Mouse (Mus musculus) kidney, postnatal 0 days (tissue): ENCODE measurements around the gene Prss27. TPM values are rescaled to one million over a fixed set of nuclear protein-coding genes. Genes with fewer than 3 reads are reported as not detected.

Experiments used
- ATAC-seq: fragments of 200-750 bp; cut with Nextera tagmentation; replicated peaks from 2 replicates; pipeline ENCODE4 v1.8.0; 2017; ENCODE audit warnings: low read depth, moderate number of reproducible peaks, moderate TSS enrichment, moderate library complexity; ENCODE audit not compliant: low FRiP score
- DNase-seq: peaks from one replicate; pipeline ENCODE4 v3.0.0-alpha.2; 2016; ENCODE audit warnings: low spot score
- H3K27ac ChIP-seq: fragments of 300-500 bp; sonication (generic); 2 replicates; pipeline ENCODE4 v1.5.1; 2014; ENCODE audit warnings: mild to moderate bottlenecking
- H3K27me3 ChIP-seq: fragments of 300-500 bp; sonication (generic); 2 replicates; pipeline ENCODE4 v1.6.1; 2014; ENCODE audit warnings: low read length, mixed read lengths; ENCODE audit not compliant: insufficient read depth
- H3K36me3 ChIP-seq: fragments of 300-500 bp; sonication (generic); 2 replicates; pipeline ENCODE4 v1.6.1; 2014; ENCODE audit warnings: low read length, mixed read lengths; ENCODE audit not compliant: insufficient read depth
- H3K4me1 ChIP-seq: fragments of 300-500 bp; sonication (generic); replicated peaks from 2 replicates; pipeline ENCODE4 v1.6.1; 2014; ENCODE audit warnings: antibody characterized with exemption, low read length, mixed read lengths; ENCODE audit not compliant: insufficient read depth
- H3K4me2 ChIP-seq: fragments of 300-500 bp; sonication (generic); 2 replicates; pipeline ENCODE4 v1.6.1; 2014; ENCODE audit warnings: mild to moderate bottlenecking, low read length, moderate library complexity, mixed read lengths
- H3K4me3 ChIP-seq: fragments of 300-500 bp; sonication (generic); replicated peaks from 2 replicates; pipeline ENCODE4 v1.5.1; 2014; ENCODE audit warnings: low read depth, low read length
- H3K9ac ChIP-seq: fragments of 300-500 bp; sonication (generic); 2 replicates; pipeline ENCODE4 v1.6.1; 2014; ENCODE audit warnings: low read depth, low read length
- H3K9me3 ChIP-seq: fragments of 300-500 bp; sonication (generic); replicated peaks from 2 replicates; pipeline ENCODE4 v1.6.1; 2016; ENCODE audit warnings: low read length, inconsistent platforms, mixed read lengths
- CTCF ChIP-seq: IDR thresholded peaks from 2 replicates; pipeline ENCODE4 v1.5.1; 2016; ENCODE audit warnings: antibody characterized with exemption, low read depth, mild to moderate bottlenecking, moderate library complexity
- WGBS: fragments of 180-500 bp; shearing (Covaris S2); extraction: QIAGEN DNeasy Blood & Tissue Kit; methylation state at CpG from one replicate; pipeline ENCODE4 v1.1.7; 2014; 5-methylcytosine and 5-hydroxymethylcytosine counted together
- polyA plus RNA-seq: library from polyadenylated mRNA; unstranded; fragments of >200 nt; fragmentation: Nextera tagmentation; extraction: Ambion mirVana; gene quantifications from 2 replicates; pipeline ENCODE4 v1.2.1, GENCODE M21; 2015

The Prss27 gene
- polyA plus RNA-seq, 1 experiment from 2014 or later = 0.78 TPM

GRCm38 (mm10) chr17:24029477-24029876 lies 8.5 kb upstream of the Prss27 start:
- H3K4me3 ChIP-seq = no peak overlapping the region
- H3K4me2 ChIP-seq = no peak overlapping the region
- 75% methylated on average over 7 of the region's 7 CpGs for WGBS
- no peaks in the 10 kb centered on the region for H3K36me3 ChIP-seq
- H3K9me3 ChIP-seq = no peaks in the 10 kb centered on the region
- ATAC-seq (no peak), DNase-seq (no peak)
- no peak for TF ChIP-seq CTCF
- no peaks in the 10 kb centered on the region for H3K27me3 ChIP-seq
- no peak overlapping the region for H3K27ac ChIP-seq
- no peak overlapping the region for H3K9ac ChIP-seq
- no peaks in the 10 kb centered on the region for H3K4me1 ChIP-seq

- Histone ChIP-seq H3K4me3 (no peak overlapping the region), H3K4me2 (no peak overlapping the region), H3K9ac (no peak overlapping the region), H3K36me3 (no peaks in the 10 kb centered on the region), H3K4me1 (no peaks in the 10 kb centered on the region), H3K27me3 (no peaks in the 10 kb centered on the region), H3K27ac (no peak overlapping the region), H3K9me3 (no peaks in the 10 kb centered on the region)
- DNase-seq = no peak
- TF ChIP-seq CTCF = no peak
- 81% methylated on average over 9 of the region's 22 CpGs for WGBS
- ATAC-seq = no peak
Observed at GRCm38 (mm10) chr17:24030551-24030950, 7.4 kb upstream of the Prss27 start.

GRCm38 (mm10) chr17:24035087-24035486 lies 2.9 kb upstream of the Prss27 start:
- no peaks in the 10 kb centered on the region for H3K36me3 ChIP-seq
- 81% methylated on average over 7 of the region's 7 CpGs for WGBS
- H3K27ac ChIP-seq = no peak overlapping the region
- H3K9ac ChIP-seq = no peak overlapping the region
- no peaks in the 10 kb centered on the region for H3K9me3 ChIP-seq
- no peak overlapping the region for H3K4me2 ChIP-seq
- DNase-seq (no peak), ATAC-seq (no peak)
- H3K27me3 ChIP-seq = no peaks in the 10 kb centered on the region
- TF ChIP-seq CTCF = no peak
- no peak overlapping the region for H3K4me3 ChIP-seq
- H3K4me1 ChIP-seq = no peaks in the 10 kb centered on the region

GRCm38 (mm10) chr17:24036954-24037353 lies 990 bp upstream of the Prss27 start:
- ATAC-seq (no peak), DNase-seq (no peak)
- no peak overlapping the region for H3K4me2 ChIP-seq
- H3K4me3 ChIP-seq = no peak overlapping the region
- H3K36me3 ChIP-seq = no peaks in the 10 kb centered on the region
- no peaks in the 10 kb centered on the region for H3K9me3 ChIP-seq
- TF ChIP-seq CTCF = peak; percentile 9; the same call in 1 of the 2 replicates
- no peak overlapping the region for H3K9ac ChIP-seq
- no peaks in the 10 kb centered on the region for H3K27me3 ChIP-seq
- H3K27ac ChIP-seq = no peak overlapping the region
- 69% methylated on average over 6 of the region's 6 CpGs for WGBS
- H3K4me1 ChIP-seq = no peaks in the 10 kb centered on the region

GRCm38 (mm10) chr17:24037360-24037759 lies 584 bp upstream of the Prss27 start:
- no peak overlapping the region for H3K27ac ChIP-seq
- no peaks in the 10 kb centered on the region for H3K36me3 ChIP-seq
- H3K9me3 ChIP-seq = no peaks in the 10 kb centered on the region
- H3K4me1 ChIP-seq = no peaks in the 10 kb centered on the region
- H3K27me3 ChIP-seq = no peaks in the 10 kb centered on the region
- H3K9ac ChIP-seq = no peak overlapping the region
- H3K4me3 ChIP-seq = no peak overlapping the region
- DNase-seq = no peak
- TF ChIP-seq CTCF = no peak
- no peak overlapping the region for H3K4me2 ChIP-seq
- 75% methylated on average over 13 of the region's 13 CpGs for WGBS
- no peak for ATAC-seq

- peaks cover 18% of the 10 kb centered on the region for H3K36me3 ChIP-seq
- DNase-seq (no peak), ATAC-seq (no peak)
- H3K27me3 ChIP-seq = no peaks in the 10 kb centered on the region
- H3K4me3 ChIP-seq = no peak overlapping the region
- H3K4me2 ChIP-seq = no peak overlapping the region
- no peaks in the 10 kb centered on the region for H3K4me1 ChIP-seq
- H3K9ac ChIP-seq = no peak overlapping the region
- H3K27ac ChIP-seq = no peak overlapping the region
- 0 out of 2 replicates have a peak, but pooled peaks have one; percentile 25 for TF ChIP-seq CTCF
- 65% methylated on average over 5 of the region's 5 CpGs for WGBS
- H3K9me3 ChIP-seq = no peaks in the 10 kb centered on the region
Observed at GRCm38 (mm10) chr17:24044482-24044881, 6.5 kb downstream of the Prss27 start.

GRCm38 (mm10) chr17:24045608-24046007 lies 7.7 kb downstream of the Prss27 start:
- H3K9ac ChIP-seq = no peak overlapping the region

More at GRCm38 (mm10) chr17:24045608-24046007, 7.7 kb downstream of the Prss27 start:
- ATAC-seq (no peak), DNase-seq (no peak)
- H3K4me1 ChIP-seq = no peaks in the 10 kb centered on the region
- no peak overlapping the region for H3K4me3 ChIP-seq
- no peak overlapping the region for H3K4me2 ChIP-seq
- TF ChIP-seq CTCF = no peak
- no peaks in the 10 kb centered on the region for H3K27me3 ChIP-seq
- H3K36me3 ChIP-seq = peaks cover 18% of the 10 kb centered on the region
- no peaks in the 10 kb centered on the region for H3K9me3 ChIP-seq
- H3K27ac ChIP-seq = no peak overlapping the region
- WGBS = 84% methylated on average over 10 of the region's 10 CpGs
